Mouse (Mus musculus) kidney, adult 9 months (tissue): ENCODE data around the gene Rsbn1.

Experiments used
- DNase-seq: peaks from one replicate; pipeline ENCODE4 v3.0.0; 2022

Rsbn1 gene

DNA sequence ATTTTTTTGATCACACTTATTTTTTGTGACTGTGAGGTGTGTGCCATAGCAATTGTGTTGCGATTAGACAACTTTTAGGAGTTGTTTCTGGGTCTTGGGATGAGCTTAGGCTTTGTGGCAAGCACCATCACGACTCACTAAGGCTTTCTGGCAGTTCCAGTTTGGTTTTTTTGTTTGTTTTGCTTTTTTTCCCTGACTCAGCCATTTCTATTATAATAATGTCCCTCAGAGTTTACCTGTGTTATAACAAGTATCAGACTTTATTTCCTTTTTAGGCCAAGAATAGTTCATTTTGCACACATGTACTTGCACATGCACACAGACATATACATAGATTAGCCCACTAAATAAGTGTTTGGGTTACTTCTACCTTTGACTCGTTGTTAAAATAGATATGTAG is 46.7 kb downstream of the Rsbn1 start:
- DNase-seq = no peak

DNA sequence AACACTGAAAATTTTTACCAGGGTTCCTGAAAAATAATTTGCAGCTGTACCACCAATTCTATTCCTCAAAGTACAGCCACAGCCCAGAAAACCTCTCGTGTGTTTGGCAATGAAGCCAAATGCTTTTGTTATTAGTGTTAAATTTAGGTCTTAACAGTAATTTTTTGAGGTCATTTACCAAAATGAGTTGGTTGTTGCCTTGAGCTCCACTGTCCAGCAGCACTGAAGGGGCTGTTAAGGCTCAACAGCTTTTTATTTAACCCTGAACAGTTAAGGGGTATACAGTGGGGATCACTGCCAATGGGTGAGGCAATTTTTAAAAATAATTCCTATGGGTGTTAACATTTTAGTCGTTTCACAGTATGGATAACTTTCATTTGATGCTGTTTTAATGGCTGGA is 53.3 kb downstream of the Rsbn1 start:
- no peak for DNase-seq

DNA sequence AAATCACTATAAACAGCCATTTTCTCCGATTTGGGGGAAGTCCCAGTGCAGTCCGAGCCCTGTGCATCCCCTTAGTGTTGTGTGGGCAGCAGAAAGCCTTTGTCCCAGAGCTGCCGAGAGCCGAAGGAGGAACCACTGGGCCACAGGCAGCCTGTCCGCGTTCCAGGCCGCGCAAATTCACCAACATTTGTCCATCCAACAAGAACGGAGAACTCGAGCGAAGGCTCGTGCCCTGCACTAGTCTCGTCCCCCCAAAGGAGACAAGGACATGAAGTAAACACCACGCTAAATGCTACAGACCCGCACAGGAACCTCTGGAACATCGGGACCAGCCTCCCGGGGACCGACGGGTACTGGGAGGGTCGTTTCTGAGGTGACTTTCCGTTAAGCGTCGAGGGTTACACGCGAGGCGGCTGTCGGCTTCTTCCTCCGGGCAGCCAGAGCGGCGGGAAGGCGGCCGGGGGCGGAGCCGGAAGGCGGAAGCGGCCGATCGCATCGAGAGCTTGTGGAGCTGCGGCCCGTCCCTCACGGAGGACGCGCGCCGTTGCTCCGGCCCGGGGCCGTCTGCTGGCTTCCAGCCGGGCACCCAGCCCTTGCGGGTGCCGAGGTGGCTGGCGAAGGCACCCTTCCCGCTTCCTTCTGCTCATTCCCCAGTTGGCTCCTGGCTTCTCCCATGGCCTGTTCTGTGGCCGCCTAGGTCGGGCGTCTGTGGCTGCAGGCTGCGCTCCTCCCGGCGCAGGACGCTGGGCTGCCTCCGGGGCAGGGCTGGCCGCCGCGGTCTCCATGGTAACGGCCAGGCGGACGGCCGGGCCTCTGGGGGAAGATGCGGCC is 54.2 kb downstream of the Rsbn1 start, which contains the start of gene Phtf1:
Phtf1 (plus strand) TSS at position 250 of the 831 bp plus-strand sequence.
- peak; percentile 85 for DNase-seq

DNA sequence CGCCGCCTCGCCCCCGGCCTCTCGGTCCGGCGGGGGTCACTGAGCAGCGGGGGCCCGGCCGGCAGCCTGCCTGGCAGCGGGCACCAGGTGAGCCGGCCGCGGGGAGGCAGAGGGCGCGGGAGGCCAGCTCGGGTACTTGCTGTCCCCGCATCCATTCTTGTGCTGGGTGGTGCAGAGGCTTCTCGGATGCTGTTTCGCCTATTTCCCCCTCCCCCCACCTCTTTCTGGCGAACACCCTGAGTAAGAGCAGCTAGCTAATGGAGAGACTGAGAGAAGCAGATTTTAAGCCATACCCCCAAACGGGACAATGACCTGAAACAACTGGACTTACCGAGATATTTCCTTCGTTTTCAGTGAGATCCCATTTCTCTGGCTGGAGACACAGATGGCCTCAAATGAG is 54.8 kb downstream of the Rsbn1 start:
- DNase-seq = no peak

DNA sequence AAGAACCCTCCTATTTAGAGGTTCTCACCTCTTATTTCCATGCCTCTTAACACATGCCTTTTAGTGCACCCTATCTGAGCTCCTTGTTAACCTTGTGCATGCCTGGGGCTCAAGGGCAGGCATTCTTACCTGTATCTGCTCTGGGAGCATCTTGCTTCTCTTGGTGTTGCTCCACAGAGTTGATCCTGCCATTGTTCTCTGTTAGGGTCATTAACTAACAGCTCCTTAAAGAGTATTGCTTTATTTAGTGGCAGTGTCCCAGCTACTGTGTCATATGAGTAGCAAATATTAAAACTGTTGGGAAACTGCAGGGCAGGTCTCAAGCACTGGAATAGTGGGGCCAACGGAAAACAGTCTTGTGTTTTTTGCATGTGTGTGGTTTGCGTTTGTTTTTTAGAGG is 57.2 kb downstream of the Rsbn1 start:
- no peak for DNase-seq

DNA sequence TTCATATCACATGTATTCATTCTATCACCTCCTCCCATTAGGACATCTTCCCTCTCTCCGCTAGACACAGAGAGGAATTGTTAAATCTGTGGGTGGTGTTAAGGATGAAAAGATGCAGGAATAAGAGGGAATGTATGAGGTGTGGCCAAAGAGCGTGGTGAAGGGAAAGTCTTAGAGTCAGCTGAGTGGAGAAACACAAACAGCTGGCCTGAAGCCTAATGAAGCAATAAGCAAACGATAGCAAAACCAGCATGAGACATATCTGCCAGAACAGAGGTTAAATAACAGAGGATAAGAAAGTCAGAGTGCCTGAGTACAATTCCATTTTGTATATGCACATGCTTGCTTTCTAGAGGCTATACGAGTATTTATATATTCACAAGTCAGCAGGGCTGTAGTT is 70.6 kb downstream of the Rsbn1 start:
- DNase-seq = no peak

DNA sequence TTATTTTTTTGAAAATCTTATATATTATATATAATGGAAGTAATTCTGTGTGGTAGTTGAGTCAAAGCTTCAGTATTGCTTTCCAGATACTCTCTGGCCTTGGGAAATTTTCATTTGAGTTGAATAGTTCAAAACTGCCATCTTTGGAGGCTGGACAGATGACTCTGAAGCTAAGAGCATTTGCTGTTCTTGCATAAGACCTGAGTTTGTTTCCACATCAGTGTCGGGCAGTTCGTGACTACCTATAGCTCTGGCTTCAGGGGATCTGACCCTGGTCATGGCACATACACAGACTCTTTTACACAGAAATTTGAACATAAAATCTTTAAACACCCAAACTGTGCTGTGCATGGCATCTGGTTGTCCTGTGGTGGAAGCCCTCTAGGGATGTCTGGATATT is 71.3 kb downstream of the Rsbn1 start:
- no peak for DNase-seq

DNA sequence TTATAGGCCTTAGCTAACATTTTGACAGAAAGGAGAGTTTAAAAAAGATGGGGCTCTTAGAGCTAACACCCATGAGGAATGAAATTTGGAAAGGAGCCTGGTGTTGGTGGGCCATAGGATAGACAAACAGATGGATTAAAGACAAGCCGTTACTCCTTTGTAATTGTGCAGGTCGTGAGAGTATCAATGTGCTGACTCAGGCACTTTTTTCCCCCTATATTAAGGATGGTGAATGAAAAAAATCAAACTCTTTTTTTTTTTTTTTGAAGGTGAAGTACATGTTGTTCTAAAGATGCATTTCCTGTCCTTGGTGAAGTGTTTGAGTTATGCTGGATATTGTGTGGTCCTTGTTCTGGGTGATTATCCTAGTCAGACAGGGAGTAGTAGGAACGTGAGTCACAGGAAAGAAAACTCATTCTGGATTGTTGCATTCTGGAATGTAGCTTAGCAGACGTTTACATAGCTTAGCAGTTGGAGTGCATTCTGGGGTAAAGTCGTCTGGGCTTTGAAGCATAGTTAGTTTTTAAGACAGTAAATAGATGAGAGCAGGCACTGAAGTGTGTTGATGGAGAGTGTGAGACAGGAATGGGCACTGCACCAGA is 74.0 kb downstream of the Rsbn1 start:
- DNase-seq = no peak

DNA sequence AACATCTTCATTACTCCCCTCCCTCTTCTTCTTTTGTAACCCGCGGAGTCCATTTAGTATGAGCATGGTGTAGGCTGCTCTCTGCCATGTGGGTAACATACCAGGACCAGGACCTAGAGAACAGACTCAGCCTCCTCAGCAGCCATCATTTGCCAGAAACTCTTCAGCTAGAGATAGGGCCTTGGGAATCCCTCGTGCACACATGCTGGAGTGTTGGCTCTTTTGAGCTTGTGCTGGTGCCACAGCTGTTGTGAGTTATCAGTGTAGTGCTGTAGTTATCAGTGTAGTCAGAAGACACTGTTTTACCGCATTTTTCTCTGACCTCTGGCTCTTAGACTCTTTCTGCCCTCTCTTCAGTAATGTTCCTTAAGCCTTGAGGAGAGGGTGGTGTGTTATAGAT is 75.4 kb downstream of the Rsbn1 start:
- no peak for DNase-seq

DNA sequence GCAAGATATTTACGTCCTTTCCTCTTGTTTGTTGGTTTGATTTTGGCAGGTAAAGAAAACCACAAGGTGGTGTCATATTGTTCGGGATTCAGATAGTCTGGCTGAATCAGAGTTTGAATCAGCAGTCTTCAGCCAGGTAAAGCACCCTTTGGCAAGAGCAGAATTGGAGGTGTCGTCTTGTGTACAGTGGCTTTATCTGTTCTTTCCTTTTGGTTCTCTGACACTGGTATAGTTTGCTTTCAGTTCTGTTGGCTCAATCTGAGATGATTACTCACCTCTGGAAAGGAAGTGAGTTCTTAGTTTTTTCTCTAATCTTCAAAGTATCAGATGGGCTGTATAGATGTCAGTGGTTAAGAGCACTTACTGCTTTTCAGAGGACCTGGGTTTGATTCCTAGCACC is 77.4 kb downstream of the Rsbn1 start:
- no peak for DNase-seq

DNA sequence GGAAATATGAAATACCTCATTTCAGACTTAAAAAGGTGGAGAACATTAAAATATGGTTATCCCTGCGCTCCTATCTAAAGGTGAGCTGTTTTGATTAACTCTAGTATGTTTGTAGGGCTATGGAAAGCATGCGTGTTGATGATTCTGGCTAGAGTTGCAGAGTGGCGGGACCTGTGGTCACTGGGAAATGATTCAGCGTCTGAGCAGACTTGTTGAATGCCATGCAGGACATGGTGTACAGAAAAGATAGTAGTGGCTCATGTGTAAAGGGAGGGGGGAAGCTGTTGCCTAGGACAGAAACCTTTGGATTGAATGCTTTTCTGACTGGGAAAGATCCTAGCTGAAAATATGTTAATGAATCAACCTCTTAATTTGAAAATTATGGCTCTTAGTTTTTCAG is 84.8 kb downstream of the Rsbn1 start:
- DNase-seq = no peak

DNA sequence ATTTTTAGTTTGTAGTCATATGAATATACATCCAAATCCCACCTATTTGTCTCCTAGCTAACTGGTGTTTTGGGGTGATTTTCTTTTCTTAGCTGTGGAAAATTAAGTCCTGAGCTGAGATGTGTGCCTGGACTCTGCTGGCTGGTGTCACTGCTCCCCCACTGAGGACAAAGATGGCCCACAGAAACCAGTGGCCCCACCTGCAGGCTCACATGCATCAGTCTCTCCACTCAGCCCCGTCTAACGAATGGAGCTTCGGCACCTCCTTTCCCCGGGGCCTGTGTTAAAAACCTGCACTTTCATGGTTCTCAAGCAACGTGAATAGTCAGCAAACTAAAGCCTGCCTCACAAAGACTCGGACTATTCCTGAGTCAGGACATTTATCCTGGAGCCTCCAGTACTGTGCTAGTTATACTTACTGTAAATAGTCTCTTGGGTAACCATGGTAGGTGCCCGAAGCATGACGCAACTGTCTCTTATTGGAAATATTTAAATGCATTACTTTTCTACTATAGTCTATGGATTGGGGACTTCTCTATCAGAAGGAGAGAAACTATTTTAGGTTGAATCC is 93.1 kb downstream of the Rsbn1 start:
- no peak for DNase-seq

DNA sequence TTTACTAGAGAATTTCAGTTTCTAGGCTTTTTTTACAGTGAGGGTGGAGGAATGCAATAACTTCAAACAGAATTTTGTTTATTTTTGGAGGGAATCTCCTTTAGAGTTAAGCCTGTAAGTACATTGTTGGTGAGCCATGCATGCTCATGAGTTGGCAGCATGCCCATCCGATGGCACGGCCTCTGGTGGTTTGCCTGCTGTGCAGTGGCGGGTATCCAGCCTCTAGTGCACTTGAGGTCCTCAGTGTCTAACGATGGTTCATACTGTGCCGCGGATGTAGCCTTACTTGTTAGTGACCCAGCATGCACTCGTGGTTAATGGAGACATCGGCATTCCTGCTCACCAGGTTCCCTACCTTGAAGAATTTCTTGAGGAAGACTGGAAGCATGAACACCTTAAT is 93.6 kb downstream of the Rsbn1 start:
- DNase-seq = peak; percentile 21

DNA sequence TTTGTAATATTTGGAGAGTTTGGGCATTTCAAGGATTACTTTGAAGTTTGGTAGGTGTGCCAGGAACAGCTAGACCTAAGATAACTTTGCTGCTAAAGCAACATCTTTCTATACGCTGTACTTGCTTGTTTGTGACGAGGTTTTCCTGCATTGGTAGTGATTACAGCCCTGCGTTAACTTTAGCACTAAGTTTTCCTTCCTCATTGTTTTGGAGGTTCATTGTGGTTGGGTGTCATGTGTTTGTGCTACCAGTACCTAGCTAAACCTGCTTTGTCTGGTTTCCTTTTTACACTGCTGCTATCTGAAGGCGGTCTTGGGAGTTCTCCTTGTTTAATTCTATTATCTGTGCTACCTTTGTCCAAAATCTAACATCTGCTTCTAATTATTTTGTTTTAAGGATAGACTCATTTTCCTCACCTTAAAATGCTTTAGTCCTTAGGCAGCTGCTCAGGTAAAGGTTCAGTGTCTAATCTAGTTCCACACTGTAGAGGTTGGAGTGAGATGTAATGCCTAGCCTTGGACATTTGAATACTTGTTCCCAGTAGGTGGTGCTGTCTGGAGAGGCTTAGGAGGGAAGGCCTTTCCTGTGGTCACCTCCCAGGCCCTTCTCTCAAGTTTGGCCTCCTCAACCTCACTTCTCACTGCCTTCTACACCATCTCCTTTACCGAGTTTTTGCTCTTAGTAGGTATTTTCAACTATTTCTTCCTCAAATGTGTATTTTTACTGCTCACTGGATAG is 96.2 kb downstream of the Rsbn1 start:
- DNase-seq = no peak

DNA sequence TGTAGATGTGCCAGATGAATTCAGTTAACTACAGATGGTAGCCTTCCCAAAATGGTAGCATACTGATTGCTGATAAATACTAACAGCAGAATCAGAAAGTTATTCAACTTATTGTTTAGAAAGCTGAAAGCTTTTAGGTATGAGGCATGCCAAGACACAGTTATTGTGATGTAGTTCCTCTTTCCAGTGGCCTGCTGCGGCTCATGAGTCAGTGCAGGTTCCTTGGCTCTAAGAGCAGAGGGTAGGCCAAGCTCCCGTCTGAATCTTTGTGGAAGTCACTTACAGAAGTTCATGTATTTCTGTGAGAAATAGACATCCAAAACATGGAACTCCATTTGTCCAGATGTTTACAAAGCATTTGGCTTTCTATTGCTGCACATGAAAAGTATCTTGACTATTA is 98.1 kb downstream of the Rsbn1 start:
- DNase-seq = no peak
